Mouse (Mus musculus) heart, postnatal 36 days (tissue): ENCODE measurements around the gene Fgfr3. TPM values are rescaled to one million over a fixed set of nuclear protein-coding genes. Genes with fewer than 3 reads are reported as not detected.

Source experiments
- DNase-seq, 2 experiments: peaks; one replicate each; pipeline ENCODE4 v3.0.0; 2021 to 2022
- intact Hi-C: fragments of 180-260 bp; cut with DNase I; formaldehyde crosslinking; loops from one replicate; pipeline ENCODE4 v1.15.1; 2025
- total RNA-seq, 2 experiments: library from RNA; stranded (reverse); gene quantifications; 2 replicates each; pipeline ENCODE4 v1.2.3; 2021

The Fgfr3 gene
- total RNA-seq, 2 experiments from 2014 or later, result 6.2 to 9.6 TPM

- DNase-seq, result no peak
- intact Hi-C loops, result no loop called here
Observed at GRCm38 (mm10) chr5:33696430-33696829, 25.0 kb upstream of the Fgfr3 start.

- no peak for DNase-seq
- intact Hi-C loops, result no loop called here
Observed at GRCm38 (mm10) chr5:33697534-33697933, 23.9 kb upstream of the Fgfr3 start.

GRCm38 (mm10) chr5:33697947-33698512 lies 23.4 kb upstream of the Fgfr3 start:
- no peak for DNase-seq

GRCm38 (mm10) chr5:33698669-33699068 lies 22.8 kb upstream of the Fgfr3 start:
- DNase-seq, result no peak
- intact Hi-C loops, result no loop called here

More at GRCm38 (mm10) chr5:33697947-33698512, 23.4 kb upstream of the Fgfr3 start:
- intact Hi-C loops, result no loop called here

GRCm38 (mm10) chr5:33700010-33700409 lies 21.5 kb upstream of the Fgfr3 start:
- intact Hi-C loops, result no loop called here
- DNase-seq, result no peak

GRCm38 (mm10) chr5:33701832-33702231 lies 19.6 kb upstream of the Fgfr3 start:
- no peak for DNase-seq
- intact Hi-C loops, result no loop called here

- DNase-seq, result no peak
- intact Hi-C loops, result no loop called here
Observed at GRCm38 (mm10) chr5:33703999-33704398, 17.5 kb upstream of the Fgfr3 start.

GRCm38 (mm10) chr5:33704945-33705611 lies 16.4 kb upstream of the Fgfr3 start:
- no peak for DNase-seq
- intact Hi-C loops, result no loop called here

GRCm38 (mm10) chr5:33705612-33706349 lies 15.7 kb upstream of the Fgfr3 start:
- intact Hi-C loops, result no loop called here
- no peak for DNase-seq

GRCm38 (mm10) chr5:33706350-33706629 lies 15.2 kb upstream of the Fgfr3 start:
- no peak for DNase-seq
- intact Hi-C loops, result no loop called here

GRCm38 (mm10) chr5:33707163-33707562 lies 14.3 kb upstream of the Fgfr3 start:
- DNase-seq, result no peak
- intact Hi-C loops, result no loop called here

GRCm38 (mm10) chr5:33709037-33709436 lies 12.4 kb upstream of the Fgfr3 start:
- DNase-seq, result no peak
- intact Hi-C loops, result no loop called here

GRCm38 (mm10) chr5:33712550-33712949 lies 8.9 kb upstream of the Fgfr3 start:
- DNase-seq, result no peak
- intact Hi-C loops, result no loop called here

- DNase-seq, result no peak
- intact Hi-C loops, result no loop called here
Observed at GRCm38 (mm10) chr5:33715182-33715581, 6.3 kb upstream of the Fgfr3 start.

GRCm38 (mm10) chr5:33716467-33716866 lies 5.0 kb upstream of the Fgfr3 start:
- intact Hi-C loops, result no loop called here
- DNase-seq, result no peak

GRCm38 (mm10) chr5:33718460-33718859 lies 3.0 kb upstream of the Fgfr3 start:
- DNase-seq, result no peak
- intact Hi-C loops, result no loop called here

- intact Hi-C loops, result no loop called here
- DNase-seq, result no peak
Observed at GRCm38 (mm10) chr5:33720852-33721490, 503 bp upstream of the Fgfr3 start.

GRCm38 (mm10) chr5:33722266-33723018 lies 968 bp downstream of the Fgfr3 start:
- intact Hi-C loops, result loop anchor here (2.0 kb wide), 1 partner anchor 36 kb away; no protein-coding TSS in a partner anchor

GRCm38 (mm10) chr5:33723019-33723640 lies 1.7 kb downstream of the Fgfr3 start:
- DNase-seq, result peak in 1 of 2 experiments; percentile 37
- intact Hi-C loops, result loop anchor here (2.0 kb wide), 1 partner anchor 36 kb away; no protein-coding TSS in a partner anchor

More at GRCm38 (mm10) chr5:33722266-33723018, 968 bp downstream of the Fgfr3 start:
- DNase-seq, result no peak
